Mouse (Mus musculus) lung, adult 18-20 months (tissue): ENCODE measurements around the gene Adcy1.

Source experiments
- DNase-seq, 2 experiments: peaks; one replicate each; pipeline ENCODE4 v3.0.0; 2022; ENCODE audit warnings: mixed read lengths in 2 of 2

Adcy1 gene

GRCm38 (mm10) chr11:7138370-7138769, 75.1 kb downstream of the Adcy1 start:
- no peak for DNase-seq

- peak; percentile 9 to 11 for DNase-seq
Observed at GRCm38 (mm10) chr11:7140449-7140848, 77.2 kb downstream of the Adcy1 start.

GRCm38 (mm10) chr11:7142725-7143124, 79.4 kb downstream of the Adcy1 start:
- peak in 1 of 2 experiments; percentile 41 for DNase-seq

- DNase-seq: peak in 1 of 2 experiments; percentile 9
Observed at GRCm38 (mm10) chr11:7144369-7144768, 81.1 kb downstream of the Adcy1 start.

GRCm38 (mm10) chr11:7145221-7145620, 81.9 kb downstream of the Adcy1 start:
- peak in 1 of 2 experiments; percentile 6 for DNase-seq

GRCm38 (mm10) chr11:7147536-7147935, 84.2 kb downstream of the Adcy1 start:
- no peak for DNase-seq

- DNase-seq: no peak
Observed at GRCm38 (mm10) chr11:7147945-7148344, 84.7 kb downstream of the Adcy1 start.

GRCm38 (mm10) chr11:7149471-7149870, 86.2 kb downstream of the Adcy1 start:
- no peak for DNase-seq

GRCm38 (mm10) chr11:7150511-7150910, 87.2 kb downstream of the Adcy1 start:
- DNase-seq: no peak

GRCm38 (mm10) chr11:7152371-7152770, 89.1 kb downstream of the Adcy1 start:
- DNase-seq: no peak

GRCm38 (mm10) chr11:7153081-7153480, 89.8 kb downstream of the Adcy1 start:
- DNase-seq: no peak

- no peak for DNase-seq
Observed at GRCm38 (mm10) chr11:7156427-7156826, 93.1 kb downstream of the Adcy1 start.

GRCm38 (mm10) chr11:7158196-7158595, 94.9 kb downstream of the Adcy1 start:
- no peak for DNase-seq

- no peak for DNase-seq
Observed at GRCm38 (mm10) chr11:7160146-7160545, 96.9 kb downstream of the Adcy1 start.

- no peak for DNase-seq
Observed at GRCm38 (mm10) chr11:7160637-7161101, 97.4 kb downstream of the Adcy1 start.

- DNase-seq: no peak
Observed at GRCm38 (mm10) chr11:7161502-7162174, 98.3 kb downstream of the Adcy1 start.

GRCm38 (mm10) chr11:7164416-7164815, 101.1 kb downstream of the Adcy1 start:
- no peak for DNase-seq

GRCm38 (mm10) chr11:7169645-7170044, 106.4 kb downstream of the Adcy1 start:
- no peak for DNase-seq

GRCm38 (mm10) chr11:7173664-7174063, 110.4 kb downstream of the Adcy1 start:
- peak; percentile 63 to 77 for DNase-seq

GRCm38 (mm10) chr11:7178724-7179123, 115.4 kb downstream of the Adcy1 start:
- no peak for DNase-seq

- DNase-seq: no peak
Observed at GRCm38 (mm10) chr11:7179276-7179675, 116.0 kb downstream of the Adcy1 start.

- DNase-seq: no peak
Observed at GRCm38 (mm10) chr11:7182409-7183042, 119.2 kb downstream of the Adcy1 start.

- no peak for DNase-seq
Observed at GRCm38 (mm10) chr11:7184420-7184819, 121.1 kb downstream of the Adcy1 start.

- DNase-seq: no peak
Observed at GRCm38 (mm10) chr11:7187472-7187871, 124.2 kb downstream of the Adcy1 start.
